Mouse (Mus musculus) erythroblast, embryonic 14.5 days (primary cell): ENCODE measurements around the gene Ndfip2.

Experiments
- GATA1 ChIP-seq: IDR thresholded peaks from 2 replicates; pipeline ENCODE4 v1.6.1; 2012; ENCODE audit warnings: low read length, inconsistent platforms, mixed read lengths
- TAL1 ChIP-seq: IDR thresholded peaks from 3 replicates; pipeline ENCODE4 v1.6.1; 2012; ENCODE audit warnings: low read length, inconsistent platforms, mixed read lengths

DNA sequence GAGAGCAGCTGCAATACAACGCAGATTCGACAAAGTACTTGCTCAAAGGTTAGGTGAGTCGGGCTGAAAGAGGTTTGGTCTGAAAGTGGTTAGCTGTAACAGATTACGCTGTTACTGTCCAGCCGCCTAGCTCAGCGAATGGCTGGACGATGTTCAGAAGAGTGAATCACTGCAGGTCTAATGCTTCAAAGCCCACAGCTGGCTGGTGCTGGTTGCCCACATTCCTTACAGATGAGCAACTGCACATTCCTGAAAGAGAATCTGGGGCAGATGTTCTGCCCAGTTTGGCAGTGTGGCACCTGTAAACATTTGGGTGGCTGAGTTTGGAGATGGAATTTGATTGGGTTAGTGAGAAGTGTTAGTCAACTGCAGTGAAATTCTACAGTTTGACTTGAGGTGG, 2.8 kb upstream of the Ndfip2 start:
- TF ChIP-seq TAL1 (no peak), GATA1 (no peak)
